Mouse (Mus musculus) heart, adult 2 months (tissue): ENCODE measurements around the gene Celf2.

ENCODE experiments used
- CTCF ChIP-seq: fragments of 200-600 bp; IDR thresholded peaks from 2 replicates; pipeline ENCODE4 v1.8.1; 2022; ENCODE audit warnings: antibody characterized with exemption, mild to moderate bottlenecking, moderate library complexity
- EP300 ChIP-seq: fragments of 200-500 bp; IDR thresholded peaks from 2 replicates; pipeline ENCODE4 v1.6.1; 2011; ENCODE audit warnings: low read depth, low read length, control low read depth; ENCODE audit not compliant: insufficient read depth
- POLR2A ChIP-seq: fragments of 200-500 bp; IDR thresholded peaks from 2 replicates; pipeline ENCODE4 v1.6.1; 2011; ENCODE audit warnings: mild to moderate bottlenecking, low read depth, low read length, control low read depth; ENCODE audit not compliant: insufficient read depth

DNA sequence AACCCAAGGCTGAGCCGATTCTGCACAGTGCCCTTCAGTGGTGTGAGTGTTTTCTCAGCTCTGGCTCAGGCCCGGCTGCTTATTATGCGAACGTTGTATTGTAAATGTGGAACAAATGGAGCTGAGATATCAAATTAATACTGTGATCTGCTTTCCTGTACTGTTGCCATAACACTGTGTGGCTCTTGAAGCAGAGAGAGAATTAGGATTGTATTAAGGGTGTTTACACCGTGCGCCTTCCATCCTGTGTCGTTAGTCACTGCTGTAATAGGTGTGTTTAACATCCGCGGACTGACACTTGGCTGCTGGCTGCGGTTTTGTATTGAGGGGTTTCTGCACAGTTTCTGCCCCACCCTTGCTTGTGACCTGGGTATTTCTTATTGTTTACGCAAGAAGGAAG is 982.5 kb downstream of the Celf2 start:
- no peak for TF ChIP-seq CTCF
- TF ChIP-seq POLR2A: no peak
- no peak for TF ChIP-seq EP300
